Mouse (Mus musculus): ENCODE data around the gene Bcas2. TPM values are rescaled to one million over a fixed set of nuclear protein-coding genes. Genes with fewer than 3 reads are reported as not detected.

The Bcas2 gene
- polyA plus RNA-seq, 1 experiment from 2014 or later = 269 TPM

Other genes with a start within 250 kb of the Bcas2 start
- not detected in 2 replicates for gene Sycp1, start 235.6 kb upstream of the Bcas2 start, polyA plus RNA-seq (2015; fragmentation: Nextera tagmentation; extraction: Ambion mirVana)
- gene Nr1h5, start 207.5 kb upstream of the Bcas2 start, polyA plus RNA-seq (2015; fragmentation: Nextera tagmentation; extraction: Ambion mirVana) = not detected in 2 replicates
- gene Sike1, start 175.9 kb upstream of the Bcas2 start, polyA plus RNA-seq (2015; fragmentation: Nextera tagmentation; extraction: Ambion mirVana) = 54.5 and 61.0 TPM in 2 replicates
- gene Csde1, start 151.2 kb upstream of the Bcas2 start, polyA plus RNA-seq (2015; fragmentation: Nextera tagmentation; extraction: Ambion mirVana) = 468 and 476 TPM in 2 replicates
- 135 and 142 TPM in 2 replicates for gene Nras, start 113.4 kb upstream of the Bcas2 start, polyA plus RNA-seq (2015; fragmentation: Nextera tagmentation; extraction: Ambion mirVana)
- gene Ampd1, start 97.6 kb upstream of the Bcas2 start, polyA plus RNA-seq (2015; fragmentation: Nextera tagmentation; extraction: Ambion mirVana) = not detected in 2 replicates
- gene Dennd2c, start 69.1 kb upstream of the Bcas2 start, polyA plus RNA-seq (2015; fragmentation: Nextera tagmentation; extraction: Ambion mirVana) = 0.75 and 1.3 TPM in 2 replicates
- 33.0 and 33.7 TPM in 2 replicates for gene Trim33, start 107.6 kb downstream of the Bcas2 start, polyA plus RNA-seq (2015; fragmentation: Nextera tagmentation; extraction: Ambion mirVana)